Mouse (Mus musculus) gastrocnemius, adult 8-10 months (tissue): ENCODE measurements at regions not wholly inside any gene's neighbourhood (a gene's known extent, or its start where the extent isn't known, plus 50 kb on each side); places are given as distances from the start of the nearest gene placed in this dataset.

Experiments used
- DNase-seq, 2 experiments: peaks; one replicate each; pipeline ENCODE4 v3.0.0; 2022; ENCODE audit warnings: low spot score in 2 of 2

- DNase-seq = no peak
Measured at GRCm38 (mm10) chr13:118603474-118603873, 66.1 kb upstream of the Fgf10 start.

- DNase-seq = no peak
Measured at GRCm38 (mm10) chr13:118596856-118597255, 72.7 kb upstream of the Fgf10 start.

DNA sequence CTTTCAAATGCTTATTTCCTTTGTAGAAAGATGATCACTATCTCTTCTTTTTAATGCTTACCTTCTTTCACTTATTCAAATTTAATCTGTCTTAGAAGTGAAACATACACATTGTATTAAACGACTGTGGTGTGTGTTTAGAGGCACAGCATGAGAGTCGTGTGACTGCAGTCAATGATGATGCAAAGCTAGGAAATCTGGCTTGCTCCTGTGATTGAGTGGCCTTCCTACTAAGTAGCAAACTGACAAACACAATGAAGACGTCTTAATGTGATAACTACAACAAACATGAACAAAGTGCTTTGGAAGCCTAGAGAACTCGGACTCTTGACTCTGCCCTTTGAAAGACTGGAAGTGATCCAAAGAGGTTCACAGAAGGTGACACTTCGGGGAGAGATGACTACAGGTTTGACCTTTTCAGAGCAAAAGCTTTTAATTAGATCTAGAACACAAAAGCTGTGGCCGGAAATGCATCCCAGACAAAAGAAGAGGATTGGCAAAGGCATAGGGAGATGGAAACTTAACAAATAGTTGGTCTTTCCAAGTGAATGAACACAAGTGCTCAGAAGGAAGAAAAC is 73.3 kb upstream of the Fgf10 start:
- no peak for DNase-seq

DNA sequence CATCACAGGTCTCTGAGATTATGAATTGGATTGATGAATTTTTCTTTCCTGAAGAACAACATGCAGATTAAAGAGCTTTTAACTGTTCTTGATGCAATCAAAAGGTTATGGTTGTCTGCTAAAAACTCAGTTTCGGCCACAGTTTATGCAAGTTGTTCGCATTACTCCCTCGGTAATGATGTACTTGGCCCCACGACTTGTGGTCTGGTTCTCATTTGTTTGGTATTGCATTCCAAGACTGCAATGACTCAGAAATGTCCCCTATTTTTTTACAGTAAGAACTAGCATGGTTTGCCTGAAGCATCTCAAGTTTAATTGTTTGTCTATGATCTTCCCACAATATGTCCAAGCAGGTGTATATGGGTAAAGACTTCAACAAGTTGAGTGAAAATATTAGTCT is 77.5 kb upstream of the Fgf10 start:
- DNase-seq = no peak

DNA sequence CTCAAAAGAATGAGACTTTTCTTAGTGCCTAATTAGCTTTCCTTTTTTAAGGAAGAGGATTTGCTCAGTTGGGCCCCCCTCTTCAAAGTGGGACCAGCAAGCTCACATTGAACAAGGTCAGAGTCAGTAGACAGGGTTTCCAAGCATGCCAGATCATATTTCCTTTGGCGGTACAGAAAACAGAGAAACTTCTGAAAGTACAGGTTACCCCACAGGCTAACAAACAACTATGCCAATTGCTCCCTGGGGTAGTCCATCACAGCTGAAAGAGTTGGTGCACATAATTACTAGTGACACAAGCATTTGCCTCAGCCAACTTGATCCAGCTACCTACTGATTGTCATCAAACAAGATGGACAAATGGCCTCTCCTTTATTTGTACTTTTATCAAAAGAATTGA is 97.0 kb upstream of the Fgf10 start:
- DNase-seq = no peak

GRCm38 (mm10) chr13:118565219-118565833 is 104.3 kb upstream of the Fgf10 start:
- no peak for DNase-seq

GRCm38 (mm10) chr13:118558966-118559365 is 110.6 kb upstream of the Fgf10 start:
- no peak for DNase-seq

- no peak for DNase-seq
Measured at GRCm38 (mm10) chr13:118552029-118552428, 117.6 kb upstream of the Fgf10 start.

DNA sequence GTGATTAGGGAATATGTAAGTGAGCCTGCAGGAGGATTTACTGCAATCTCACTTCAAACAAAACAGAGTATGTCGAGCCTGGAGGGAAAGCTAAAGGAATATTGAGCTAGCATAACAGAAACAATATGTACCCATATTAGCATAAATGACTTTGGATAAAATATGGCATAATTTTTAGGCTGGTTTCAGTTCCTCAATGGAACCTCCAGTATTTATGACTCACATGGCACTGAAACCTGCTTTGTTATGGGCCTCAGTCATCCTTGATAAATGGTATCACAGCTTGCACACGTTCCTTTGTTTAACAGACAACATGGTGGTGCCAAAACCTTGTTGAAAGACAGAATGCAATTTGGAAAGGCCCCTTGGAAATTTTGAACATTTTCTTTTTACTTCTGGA is 130.8 kb upstream of the Fgf10 start:
- no peak for DNase-seq

- DNase-seq = no peak
Measured at GRCm38 (mm10) chr13:118513961-118514360, 126.9 kb upstream of the Mrps30 start.

DNA sequence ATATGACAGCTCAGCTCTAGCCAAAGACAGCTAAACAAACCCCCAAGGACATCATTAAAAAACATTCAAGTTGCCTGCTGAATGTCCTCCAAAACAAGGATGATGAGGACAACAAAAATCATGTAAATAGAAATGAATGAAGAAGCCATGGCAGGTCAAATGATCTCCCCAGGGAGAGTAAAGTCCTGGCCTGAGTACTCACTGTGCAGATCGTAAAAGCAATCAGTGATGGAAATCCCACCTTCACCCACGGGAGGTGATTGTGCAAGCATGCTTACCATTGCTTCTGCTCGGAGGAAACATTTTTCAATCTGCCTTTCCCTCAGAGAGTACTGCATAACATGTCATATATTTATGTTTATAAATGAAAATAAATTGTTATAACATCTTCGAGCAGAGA is 119.1 kb upstream of the Mrps30 start:
- DNase-seq = peak; percentile 15 to 28

DNA sequence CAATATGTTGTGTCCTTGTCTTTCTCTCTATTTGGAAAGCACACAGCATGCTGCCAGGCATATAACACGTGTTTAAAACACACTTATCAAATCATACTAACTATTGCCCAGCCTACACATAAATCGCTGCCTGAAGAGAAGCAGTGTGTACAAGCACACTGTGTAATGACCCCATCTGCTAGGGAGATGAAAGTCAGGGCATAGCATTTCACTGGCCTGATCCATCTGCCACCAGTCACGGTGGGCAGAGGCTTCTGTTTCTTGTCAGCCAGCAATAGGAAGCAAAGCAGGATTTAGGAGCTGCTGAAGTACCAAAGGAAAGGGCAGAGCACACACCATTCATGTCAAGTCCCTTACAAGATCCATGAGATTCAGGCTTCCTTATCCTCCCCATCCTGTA is 103.6 kb upstream of the Mrps30 start:
- DNase-seq = no peak

GRCm38 (mm10) chr13:118483031-118483430 is 96.0 kb upstream of the Mrps30 start:
- no peak for DNase-seq

DNA sequence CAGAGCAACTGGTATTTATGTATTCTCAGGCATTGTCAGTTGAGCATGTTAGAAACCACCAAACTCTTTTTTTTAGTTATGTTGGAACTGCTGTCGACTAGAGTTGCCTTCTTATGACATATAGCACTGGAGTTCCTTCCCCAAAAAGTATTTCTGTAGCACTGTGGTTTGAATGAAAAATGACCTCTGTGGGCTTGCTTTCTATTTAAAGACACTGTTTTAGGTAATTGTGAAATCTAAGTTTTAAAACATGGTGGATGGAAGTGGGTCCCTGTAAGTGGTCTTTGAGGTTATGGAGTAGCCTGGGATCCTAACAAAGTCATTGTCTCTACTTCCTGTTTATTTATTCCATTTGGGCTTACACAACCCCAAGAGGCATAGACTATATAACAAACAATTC is 93.2 kb upstream of the Mrps30 start:
- no peak for DNase-seq

DNA sequence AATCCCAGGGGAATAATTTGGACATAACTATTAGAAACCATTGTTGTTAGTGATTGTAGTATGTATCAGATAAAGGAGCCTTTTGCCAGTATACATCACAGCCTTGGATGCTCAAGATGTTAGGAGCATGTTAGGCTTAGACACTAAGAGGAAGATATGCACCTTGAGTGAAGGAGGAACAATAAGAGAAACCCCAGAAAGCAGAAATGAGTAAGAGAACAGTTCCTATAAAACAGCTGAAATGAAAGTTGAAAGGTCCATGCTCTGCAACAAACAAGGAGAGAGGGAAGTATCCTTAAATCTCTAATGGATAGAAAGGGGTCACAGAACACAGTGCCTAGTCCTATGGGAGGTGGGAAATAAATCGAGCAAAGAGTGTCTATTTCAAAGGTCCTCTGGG is 91.4 kb upstream of the Mrps30 start:
- no peak for DNase-seq

GRCm38 (mm10) chr13:118472578-118472977 is 85.5 kb upstream of the Mrps30 start:
- no peak for DNase-seq

GRCm38 (mm10) chr13:118459672-118460384 is 72.8 kb upstream of the Mrps30 start:
- no peak for DNase-seq

DNA sequence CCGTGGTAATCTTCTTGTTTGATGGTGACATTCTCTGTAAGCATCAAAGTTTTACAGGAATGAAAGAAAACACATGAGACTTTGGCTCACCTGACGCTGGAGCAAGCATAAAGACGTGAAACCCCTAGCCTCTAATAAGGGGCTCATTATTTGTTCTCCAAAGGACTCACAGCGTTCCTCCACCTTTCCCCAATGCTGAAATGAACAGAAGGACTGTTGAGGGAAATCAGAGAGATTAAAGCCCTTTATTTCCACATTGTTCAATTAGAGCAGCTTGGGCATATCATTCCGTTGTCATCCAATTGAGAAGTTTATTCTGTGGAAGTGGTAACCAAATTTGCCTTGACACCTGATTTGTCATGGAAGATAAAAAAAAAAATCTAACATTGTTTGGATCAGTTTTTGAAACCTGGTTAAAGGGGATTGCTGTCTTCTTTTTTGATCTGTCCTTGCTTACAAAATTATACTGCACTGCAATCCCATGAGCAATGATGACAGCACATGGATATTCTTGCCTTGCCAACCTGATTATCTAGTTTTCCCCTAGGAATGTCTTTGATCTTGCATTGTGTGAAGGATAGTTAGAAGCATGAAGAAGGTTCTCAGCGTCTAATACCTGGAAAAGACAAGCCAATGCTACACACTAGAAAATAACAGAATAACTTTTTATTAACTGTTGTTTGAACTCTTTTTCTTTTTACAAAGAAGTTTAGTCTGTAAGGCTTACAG is 62.1 kb upstream of the Mrps30 start:
- DNase-seq = no peak

- no peak for DNase-seq
Measured at GRCm38 (mm10) chr13:118441322-118442064, 54.4 kb upstream of the Mrps30 start.
